Mouse (Mus musculus): ENCODE measurements at regions not wholly inside any gene's neighbourhood (a gene's known extent, or its start where the extent isn't known, plus 50 kb on each side); places are given as distances from the start of the nearest gene placed in this dataset.

DNA sequence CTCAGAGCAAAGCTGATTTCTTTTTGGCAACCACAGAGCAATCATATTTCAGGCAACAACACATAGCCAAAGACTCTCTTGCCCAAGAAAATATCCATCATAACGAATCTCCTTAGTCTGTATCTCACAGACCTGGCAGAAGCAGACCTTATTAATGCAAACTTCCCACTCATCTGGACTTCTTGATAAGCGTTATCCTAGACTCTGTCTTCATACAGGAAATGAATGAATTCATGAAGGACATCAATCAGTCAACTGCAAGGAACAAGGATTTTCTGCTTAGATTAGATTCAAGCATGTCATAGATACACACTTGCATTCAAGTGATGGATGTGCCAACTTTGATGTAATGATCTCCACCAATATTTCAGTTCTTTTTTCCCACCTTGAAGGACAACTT is 488.1 kb upstream of the Gm26657 start:
- no peak for DNase-seq

GRCm38 (mm10) chr4:56250611-56251010 is 489.3 kb upstream of the Gm26657 start:
- no peak for DNase-seq

- no peak for DNase-seq
These were observed 496.0 kb upstream of the Gm26657 start for GRCm38 (mm10) chr4:56243863-56244262.

GRCm38 (mm10) chr4:56238496-56239488 is 501.1 kb upstream of the Gm26657 start:
- no peak for DNase-seq

GRCm38 (mm10) chr4:56231414-56231813 is 508.5 kb upstream of the Gm26657 start:
- no peak for DNase-seq

- no peak for DNase-seq
These were observed 509.4 kb upstream of the Gm26657 start for GRCm38 (mm10) chr4:56230451-56230850.

- DNase-seq = no peak
These were observed 513.4 kb upstream of the Gm26657 start for GRCm38 (mm10) chr4:56226493-56226892.

- DNase-seq = no peak
These were observed 515.3 kb upstream of the Gm26657 start for GRCm38 (mm10) chr4:56224542-56224941.

DNA sequence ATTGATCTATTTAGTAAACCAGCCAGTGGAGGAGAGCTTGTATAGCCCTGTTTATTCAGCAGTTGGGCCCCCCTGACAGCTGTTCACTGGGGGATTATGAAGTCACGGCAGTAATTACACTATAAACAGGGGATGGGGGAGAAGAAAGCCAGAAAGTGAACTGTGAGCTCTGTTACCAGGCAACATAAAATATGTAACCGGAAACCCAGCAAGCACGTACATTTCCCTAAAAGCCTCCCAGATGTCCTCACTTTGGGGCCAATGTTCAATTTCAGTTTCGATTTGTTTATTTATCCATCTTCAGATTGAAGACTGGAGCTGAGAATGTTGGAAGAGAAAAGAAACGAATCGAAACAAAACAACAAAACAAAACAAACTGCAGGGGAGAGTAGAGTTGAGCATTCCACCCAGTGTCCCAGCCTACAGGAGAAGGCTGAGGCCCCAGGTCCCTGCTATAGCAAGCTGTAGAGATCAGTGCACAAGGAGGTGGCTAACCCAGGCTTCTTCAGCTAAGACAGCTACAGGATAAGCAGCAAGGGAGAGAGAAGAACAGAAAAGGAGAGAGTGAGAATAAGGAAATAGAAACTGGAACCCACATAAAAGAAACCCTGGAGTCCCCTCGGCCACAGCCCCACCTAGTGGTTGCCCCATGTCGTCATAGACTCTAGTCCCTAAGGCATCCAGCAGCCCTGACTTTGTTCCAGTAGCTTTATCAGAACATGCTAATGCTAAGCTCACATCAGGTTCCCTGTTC is 517.7 kb upstream of the Gm26657 start:
- DNase-seq = peak; percentile 27 to 39

- no peak for DNase-seq
These were observed 519.3 kb upstream of the Gm26657 start for GRCm38 (mm10) chr4:56220531-56220930.

DNA sequence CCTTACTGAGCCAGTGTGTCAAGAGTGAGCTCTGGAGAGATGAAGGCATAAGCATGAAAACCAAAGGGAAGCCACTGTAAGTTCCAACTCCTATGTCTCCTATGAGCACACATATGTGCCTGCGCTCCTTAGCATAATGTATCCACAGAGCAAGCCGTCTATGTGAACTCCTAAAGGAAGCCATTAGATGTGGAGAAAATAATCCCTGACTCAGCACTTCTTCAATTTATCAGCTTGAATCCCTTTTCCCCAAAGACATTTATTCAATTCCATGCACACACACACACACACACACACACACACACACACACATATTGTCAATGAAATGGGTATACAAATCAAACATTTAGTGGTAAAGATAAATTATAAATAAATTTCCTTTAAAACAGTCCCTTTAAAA is 530.4 kb upstream of the Gm26657 start:
- no peak for DNase-seq

- DNase-seq = no peak
These were observed 532.1 kb upstream of the Gm26657 start for GRCm38 (mm10) chr4:56207726-56208125.

DNA sequence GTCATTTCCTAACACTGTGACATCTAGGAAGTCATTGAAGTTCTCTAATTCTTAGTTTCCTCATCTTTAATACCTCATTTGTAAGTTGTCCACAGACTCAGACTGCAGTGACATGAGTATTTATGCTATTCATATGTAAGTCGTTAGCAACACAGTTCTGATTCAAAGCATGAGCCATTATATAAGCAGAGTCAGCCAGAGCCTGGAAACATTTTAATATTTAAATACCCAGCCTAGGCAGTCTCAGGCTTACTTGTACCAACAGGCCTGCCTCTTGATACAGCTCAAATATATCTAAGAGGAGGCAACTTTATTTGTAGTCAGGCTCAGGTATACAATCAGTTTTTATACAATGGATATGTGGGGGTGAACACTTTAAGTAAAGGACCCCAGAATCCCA is 534.8 kb upstream of the Gm26657 start:
- no peak for DNase-seq

DNA sequence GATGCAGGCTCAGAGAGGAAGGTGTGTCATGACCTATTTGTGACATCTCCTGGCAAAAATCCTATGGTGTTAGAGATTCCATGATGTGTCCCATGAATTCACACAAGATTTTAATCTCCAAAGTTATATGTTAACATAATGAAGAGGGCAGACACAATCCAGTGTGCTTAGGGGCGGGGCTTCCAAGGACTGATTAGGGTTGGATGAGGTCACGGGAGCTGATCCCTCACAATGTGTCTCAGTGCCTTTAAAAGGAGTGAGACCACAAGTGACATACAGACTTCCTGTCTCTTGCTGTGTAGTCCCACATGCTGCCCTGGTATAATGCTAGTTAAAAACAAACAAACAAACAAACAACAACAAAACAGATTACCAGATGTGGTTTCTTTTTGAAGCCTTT is 546.5 kb upstream of the Gm26657 start:
- DNase-seq = no peak

DNA sequence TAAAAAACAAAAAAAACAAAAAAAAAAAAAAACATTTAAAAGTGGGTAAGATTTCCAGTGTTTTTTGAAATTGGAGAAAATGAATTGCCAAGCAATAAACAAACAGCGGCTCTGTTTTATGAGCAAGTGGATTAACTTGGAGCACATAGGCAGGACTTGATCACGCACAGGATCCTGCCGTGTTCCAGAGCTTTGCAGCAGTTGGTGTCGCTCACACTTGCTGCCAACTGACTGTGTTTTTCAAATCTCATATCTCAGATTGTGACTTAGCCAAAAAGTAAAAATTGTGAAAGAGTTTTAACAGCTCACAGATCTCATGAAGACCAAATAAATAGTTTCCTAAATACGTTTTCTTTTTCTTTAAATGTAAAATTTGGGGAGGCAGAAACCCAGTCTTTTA is 547.4 kb upstream of the Gm26657 start:
- no peak for DNase-seq

GRCm38 (mm10) chr4:56179566-56179965 is 560.3 kb upstream of the Gm26657 start:
- no peak for DNase-seq

- DNase-seq = no peak
These were observed 560.9 kb upstream of the Gm26657 start for GRCm38 (mm10) chr4:56178844-56179481.

DNA sequence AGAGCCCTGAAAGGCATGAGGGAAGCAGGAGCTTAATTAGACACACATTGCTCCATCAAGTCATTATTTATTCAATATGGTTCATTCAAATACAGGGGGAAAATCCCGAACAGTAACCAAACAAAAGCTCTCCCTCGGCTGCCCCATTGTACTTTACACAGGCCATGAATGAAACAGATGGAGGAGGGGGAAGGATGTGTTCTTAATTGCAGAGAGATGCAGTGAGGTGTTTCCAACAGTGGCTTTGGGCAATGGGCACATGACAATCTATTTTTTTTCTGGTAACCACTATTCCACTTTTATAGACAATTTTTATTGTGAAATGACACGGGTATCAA is 578.6 kb upstream of the Gm26657 start:
- DNase-seq = no peak

DNA sequence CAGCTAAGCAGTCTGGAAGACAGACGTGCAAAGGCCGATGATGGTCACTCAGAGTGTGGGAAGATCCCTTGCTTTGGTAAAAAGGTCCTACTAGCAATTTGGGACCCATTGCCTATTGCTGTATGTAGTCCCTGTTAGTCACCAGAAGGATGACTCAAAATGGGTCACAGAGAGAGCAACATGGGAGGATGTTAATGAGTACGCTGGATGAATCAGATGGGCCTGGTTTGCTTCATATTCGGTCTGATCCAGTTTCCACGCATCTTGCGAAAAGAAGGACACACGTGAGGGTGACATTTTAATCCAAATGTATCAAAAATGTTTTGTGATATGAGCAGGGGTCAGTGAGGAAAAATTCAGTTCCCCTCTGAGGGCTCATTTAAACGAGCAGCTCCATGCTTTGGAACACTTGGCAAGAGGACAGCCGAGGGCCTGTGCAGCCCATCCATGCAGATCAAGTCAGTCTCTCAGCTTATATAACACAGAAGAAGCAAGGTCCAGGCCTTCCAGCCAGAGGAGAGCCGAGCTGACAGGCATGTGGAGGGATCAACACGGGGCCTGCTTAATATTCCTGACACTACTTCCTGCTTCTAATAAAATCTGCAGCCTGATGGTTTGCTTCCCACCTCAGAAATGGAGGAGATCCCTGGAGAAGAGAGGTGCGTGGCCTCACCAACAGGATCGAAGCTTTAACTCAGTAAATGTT is 579.2 kb upstream of the Gm26657 start:
- DNase-seq = no peak

DNA sequence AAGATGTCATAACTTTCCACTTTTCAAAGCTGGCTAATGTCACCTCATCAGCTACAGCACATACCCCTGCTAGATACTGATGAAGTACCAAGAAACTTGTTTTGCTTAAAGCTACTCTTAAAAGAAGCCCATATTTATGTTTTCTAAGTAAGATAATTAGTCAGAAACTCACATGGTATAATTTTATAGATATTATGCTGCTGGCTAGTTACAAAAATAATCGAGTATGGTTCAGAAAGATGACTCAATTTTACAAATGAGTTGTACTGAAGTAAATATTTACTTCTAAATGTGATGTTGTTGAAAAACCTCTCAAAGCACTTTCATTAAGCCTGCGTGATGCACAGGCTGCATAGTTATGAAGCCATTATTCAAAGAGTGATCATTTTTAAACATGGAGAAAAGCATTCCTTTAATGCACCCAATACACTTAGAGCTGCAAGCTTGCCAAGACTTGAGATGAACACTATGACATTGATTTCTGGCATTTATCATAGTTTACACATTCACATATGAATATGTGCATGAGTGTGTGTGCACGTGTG is 582.3 kb upstream of the Gm26657 start:
- no peak for DNase-seq

GRCm38 (mm10) chr4:56150716-56151115 is 589.2 kb upstream of the Gm26657 start:
- DNase-seq = no peak

DNA sequence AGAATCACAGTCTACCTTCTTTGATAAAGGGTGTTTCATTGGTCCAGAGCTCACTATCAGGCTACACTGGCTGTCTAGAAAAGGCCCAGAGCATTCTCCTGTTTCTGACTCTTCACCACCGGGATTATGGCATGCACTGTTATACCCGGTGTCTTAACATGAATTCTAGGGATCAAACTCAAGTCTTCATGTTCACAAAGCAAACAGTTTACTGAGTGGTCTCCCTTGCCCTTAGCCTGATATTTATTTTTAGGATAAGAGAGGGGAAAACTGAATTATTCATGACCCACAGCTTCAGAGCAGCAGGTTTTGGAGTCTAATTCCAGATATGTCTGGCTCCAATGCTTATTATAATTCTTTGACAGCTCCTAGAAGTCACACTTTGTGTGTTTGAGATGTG is 596.0 kb upstream of the Gm26657 start:
- no peak for DNase-seq

DNA sequence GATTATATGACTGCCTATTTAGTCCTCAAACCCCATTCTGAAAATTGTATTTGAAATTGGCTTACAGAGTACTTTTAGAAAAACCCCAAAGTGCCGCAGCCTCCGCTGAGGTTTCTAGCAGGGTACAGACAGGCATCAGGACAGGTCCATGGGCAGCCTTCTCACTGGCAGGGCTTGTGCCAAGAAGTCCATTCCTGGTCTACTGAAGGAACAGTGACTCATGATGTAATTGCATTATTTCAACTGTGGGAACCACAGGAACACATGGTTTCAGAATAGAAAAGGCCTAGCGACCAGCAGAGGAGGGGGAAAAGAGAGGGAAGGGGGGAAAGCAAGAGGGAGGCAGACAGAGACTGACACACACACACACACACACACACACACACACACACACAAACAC is 603.0 kb upstream of the Gm26657 start:
- DNase-seq = no peak
